14 mouse cellular contexts compared by ENCODE assay signal in the genomic region with DNA sequence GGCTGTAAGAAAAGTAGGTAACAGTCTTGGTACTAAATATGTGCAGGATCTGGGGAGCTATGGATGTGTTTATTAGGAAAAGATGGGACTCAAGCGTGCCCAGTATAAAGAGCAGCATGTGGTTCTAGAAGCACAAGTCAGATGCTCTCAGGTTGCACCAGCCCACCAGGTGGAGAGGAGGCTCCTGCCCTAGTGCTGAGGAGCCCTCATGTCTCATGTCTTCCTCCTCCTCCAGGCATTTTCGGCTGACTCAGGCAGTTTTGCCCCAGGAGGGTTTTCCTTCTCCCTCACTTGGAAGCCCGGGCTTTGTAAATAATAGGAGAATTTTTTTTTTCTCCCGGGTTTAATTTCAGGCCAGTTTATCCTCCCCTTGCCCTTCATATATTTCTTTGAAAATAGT.
A peak's percentile ranks its signal among the peaks of the same experiment; 100 is the strongest.
DNase-seq lines count a peak whose midpoint lies in the region; ATAC-seq and TF ChIP-seq lines count a peak whose summit lies in the region.
"Had no signal": no experiment of that assay in that cellular context is flagged by ENCODE, and none has a peak within 500 bp of the region (broad histone marks: within the 10 kb centered on the region; RNA-seq: fewer than 3 reads in every experiment).

No protein-coding gene starts in this region.

- H3ac ChIP-seq in myocyte (ENCODE audit: control insufficient read depth, insufficient read length) = no peak overlapping the region

- ATAC-seq in heart, embryonic 12.5 days (ENCODE audit: insufficient number of reproducible peaks, low FRiP score) = no peak
- peak; percentile 72; the same call in 1 of the 2 replicates for ATAC-seq in kidney, embryonic 15.5 days (replicated peaks; ENCODE audit: low FRiP score)
- ATAC-seq: midbrain, embryonic 16.5 days had no signal

- H3K79me2 ChIP-seq in myocyte (ENCODE audit: control insufficient read depth, insufficient read depth) = peaks cover 84% of the 10 kb centered on the region

- 37% methylated on average over 4 of the region's 4 CpGs for WGBS in heart, embryonic 12.5 days
- WGBS in kidney, embryonic 15.5 days = 22% methylated on average over 4 of the region's 4 CpGs

- H3K9me3 ChIP-seq in heart, embryonic 12.5 days (replicated peaks) = no peaks in the 10 kb centered on the region
- no peaks in the 10 kb centered on the region for H3K9me3 ChIP-seq in kidney, embryonic 15.5 days (replicated peaks)
- H3K9me3 ChIP-seq: hindbrain, embryonic 12.5 days; limb, embryonic 12.5 days; liver, embryonic 15.5 days had no signal

- no peaks in the 10 kb centered on the region for H3K27me3 ChIP-seq in heart, embryonic 12.5 days (replicated peaks)
- no peaks in the 10 kb centered on the region for H3K27me3 ChIP-seq in kidney, embryonic 15.5 days
- no peaks in the 10 kb centered on the region for H3K27me3 ChIP-seq in myocyte (ENCODE audit: control insufficient read depth, insufficient read depth, insufficient read length)
- H3K27me3 ChIP-seq: hindbrain, embryonic 12.5 days; limb, embryonic 12.5 days; liver, embryonic 15.5 days had no signal

- peaks cover 5% of the 10 kb centered on the region; the same call in 1 of the 2 replicates for H3K36me3 ChIP-seq in heart, embryonic 12.5 days
- 0 out of 2 replicates have a peak, but pooled peaks cover 7% of the 10 kb centered on the region for H3K36me3 ChIP-seq in kidney, embryonic 15.5 days
- H3K36me3 ChIP-seq in myocyte (ENCODE audit: control insufficient read depth, insufficient read depth) = peaks cover 7% of the 10 kb centered on the region
- H3K36me3 ChIP-seq: hindbrain, embryonic 12.5 days; limb, embryonic 12.5 days had no signal

- no peak overlapping the region for H3K4me3 ChIP-seq in heart, embryonic 12.5 days
- no peak overlapping the region for H3K4me3 ChIP-seq in kidney, embryonic 15.5 days (replicated peaks)
- no peak overlapping the region for H3K4me3 ChIP-seq in myocyte
- H3K4me3 ChIP-seq: hindbrain, embryonic 12.5 days; limb, embryonic 12.5 days; liver, embryonic 15.5 days had no signal

- H3K27ac ChIP-seq in heart, embryonic 12.5 days (ENCODE audit: poor library complexity, severe bottlenecking) = no peak overlapping the region
- H3K27ac ChIP-seq in kidney, embryonic 15.5 days = peak overlapping the region; percentile 80
- H3K27ac ChIP-seq: hindbrain, embryonic 12.5 days; limb, embryonic 12.5 days; liver, embryonic 15.5 days had no signal

- intact Hi-C loops in heart, postnatal 36 days (cut with DNase I) = no loop called here

- peak overlapping the region; percentile 35 for H3K4me2 ChIP-seq in heart, embryonic 12.5 days
- peak overlapping the region; percentile 36 for H3K4me2 ChIP-seq in kidney, embryonic 15.5 days
- H3K4me2 ChIP-seq in myocyte (ENCODE audit: low read depth) = peak overlapping the region; percentile 10
- H3K4me2 ChIP-seq: hindbrain, embryonic 12.5 days; limb, embryonic 12.5 days had no signal

- TF ChIP-seq POLR2A in myocyte (IDR thresholded peaks at IDR 0.05; ENCODE audit: insufficient read length, low read depth) = no peak

- DNase-seq in heart, postnatal 36 days = no peak
- DNase-seq in kidney, adult 9 months = no peak
- peak; percentile 6 for DNase-seq in right cerebral cortex, postnatal 14 days
- no peak for DNase-seq in right cerebral cortex, postnatal 36 days (ENCODE audit: low spot score in 2 of 2)
- no peak for DNase-seq in urinary bladder, postnatal 36 days (ENCODE audit: low spot score in 2 of 2)
- DNase-seq: cerebellum, adult 11-12 months; gastrocnemius, postnatal 36 days had no signal

- H3K9ac ChIP-seq in heart, embryonic 12.5 days = no peak overlapping the region
- no peak overlapping the region for H3K9ac ChIP-seq in kidney, embryonic 15.5 days
- H3K9ac ChIP-seq: hindbrain, embryonic 12.5 days; limb, embryonic 12.5 days; liver, embryonic 15.5 days had no signal

- H3K4me1 ChIP-seq in heart, embryonic 12.5 days (replicated peaks) = peaks cover 27% of the 10 kb centered on the region
- peaks cover 35% of the 10 kb centered on the region for H3K4me1 ChIP-seq in kidney, embryonic 15.5 days

TF ChIP-seq in myocyte, 11 proteins besides CTCF, POLR2A, EP300 and RAD21:
- no peak for TF ChIP-seq USF1 (IDR thresholded peaks at IDR 0.05; ENCODE audit: low read depth)
- no peak for TF ChIP-seq POLR2AphosphoS2 (IDR thresholded peaks at IDR 0.05; ENCODE audit: insufficient read length, low read depth)
- no peak for TF ChIP-seq TCF3 (IDR thresholded peaks at IDR 0.05; ENCODE audit: insufficient read length, low read depth)
- no peak for TF ChIP-seq REST (IDR thresholded peaks at IDR 0.05; ENCODE audit: insufficient read depth, insufficient read length)
- TF ChIP-seq CEBPB (IDR thresholded peaks at IDR 0.05; ENCODE audit: insufficient read depth, poor library complexity, severe bottlenecking) = no peak
- no peak for TF ChIP-seq SRF (IDR thresholded peaks at IDR 0.05; ENCODE audit: control insufficient read depth, insufficient read length, low read depth)
- no peak for TF ChIP-seq TCF12 (IDR thresholded peaks at IDR 0.05; ENCODE audit: insufficient read depth, poor library complexity, severe bottlenecking)
- TF ChIP-seq MYOG (IDR thresholded peaks at IDR 0.05; ENCODE audit: control insufficient read depth in 1 of 3, insufficient read depth in 1 of 3, insufficient read length in 2 of 3, low read depth in 2 of 3) = no peak
- TF ChIP-seq MAX (IDR thresholded peaks at IDR 0.05; ENCODE audit: low read depth) = no peak
- no peak for TF ChIP-seq E2F4 (IDR thresholded peaks at IDR 0.05; ENCODE audit: insufficient read depth)
- no peak for TF ChIP-seq MYOD1 (IDR thresholded peaks at IDR 0.05; ENCODE audit: control insufficient read depth in 1 of 3, insufficient read length in 2 of 3, low read depth in 2 of 3)
